Mouse (Mus musculus) testis, postnatal 10 days (tissue): Measurements from ENCODE around the gene Tmf1.

Experiments
- DNase-seq: peaks from one replicate; pipeline ENCODE4 v3.0.0; 2021; ENCODE audit warnings: low spot score

The Tmf1 gene

DNA sequence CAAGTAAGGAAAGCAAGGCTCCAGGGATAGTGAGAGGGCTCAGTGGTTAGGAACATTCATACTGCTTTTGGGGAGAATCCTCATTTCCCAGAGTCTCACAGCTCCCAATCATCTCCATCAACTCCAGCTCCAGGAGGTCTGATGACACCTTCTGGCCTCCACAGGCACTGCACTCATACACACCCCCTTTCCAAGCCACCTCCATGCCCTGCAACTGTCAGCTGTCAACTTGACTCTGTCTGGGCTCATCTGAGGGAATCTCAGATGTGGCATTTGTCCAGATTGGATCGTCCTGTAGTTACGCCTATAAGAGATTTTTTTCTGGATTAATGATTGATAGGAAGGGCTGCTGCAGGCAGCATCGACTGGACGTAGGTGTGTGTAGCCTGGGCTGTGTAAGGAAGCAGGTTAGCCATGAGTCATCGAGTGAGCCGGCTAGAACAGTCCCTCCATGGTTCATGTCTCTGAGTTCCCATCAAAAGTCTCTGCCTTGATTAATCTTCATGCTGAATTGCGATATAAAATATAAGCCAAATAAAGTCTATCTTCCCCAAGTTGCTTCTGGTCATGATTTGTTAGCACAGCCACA, 74.6 kb downstream of the Tmf1 start:
- no peak for DNase-seq
